ENCODE assay signal across 14 mouse cellular contexts in the genomic region with DNA sequence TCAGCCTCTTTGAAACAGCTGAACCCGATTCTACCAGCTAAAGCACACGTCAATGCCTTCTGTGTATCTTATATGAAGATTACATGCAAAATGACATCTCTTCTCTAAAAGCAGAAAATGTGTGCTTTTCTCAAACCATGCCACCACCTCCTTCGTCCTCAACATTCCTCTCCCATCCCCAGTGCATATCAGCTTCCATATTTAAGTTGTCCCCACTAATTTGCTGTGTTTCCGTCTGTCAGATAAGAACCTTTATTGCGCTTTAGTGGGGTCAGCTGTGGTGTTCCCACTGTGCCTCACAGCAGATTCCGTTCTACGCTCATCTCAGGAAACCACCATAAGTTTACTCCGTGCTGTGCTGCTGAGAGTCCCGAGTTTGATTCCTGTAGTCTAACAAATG. TPM values are rescaled to one million over a fixed set of nuclear protein-coding genes. Genes with fewer than 3 reads are reported as not detected.
DNase-seq lines count a peak whose midpoint lies in the region; ATAC-seq and TF ChIP-seq lines count a peak whose summit lies in the region.
"Had no signal": no experiment of that assay in that cellular context is flagged by ENCODE, and none has a peak within 500 bp of the region (broad histone marks: within the 10 kb centered on the region; RNA-seq: fewer than 3 reads in every experiment).

No protein-coding gene starts in this region.

- H3K9me3 ChIP-seq in intestine, embryonic 14.5 days (ENCODE audit: control insufficient read depth, low read length), result no peaks in the 10 kb centered on the region
- no peaks in the 10 kb centered on the region for H3K9me3 ChIP-seq in intestine, postnatal 0 days (ENCODE audit: control insufficient read depth)
- no peaks in the 10 kb centered on the region for H3K9me3 ChIP-seq in forebrain, embryonic 15.5 days
- H3K9me3 ChIP-seq in midbrain, embryonic 14.5 days (ENCODE audit: control insufficient read depth, low read length), result no peaks in the 10 kb centered on the region
- H3K9me3 ChIP-seq in liver, embryonic 12.5 days (replicated peaks), result no peaks in the 10 kb centered on the region

- no peaks in the 10 kb centered on the region for H3K27me3 ChIP-seq in cerebellum, adult 2 months (ENCODE audit: control insufficient read depth, insufficient read depth, low read length)
- H3K27me3 ChIP-seq in intestine, embryonic 14.5 days (replicated peaks; ENCODE audit: control insufficient read depth, insufficient read depth, low read length), result peaks cover 19% of the 10 kb centered on the region
- H3K27me3 ChIP-seq in intestine, postnatal 0 days (replicated peaks; ENCODE audit: control insufficient read depth, insufficient read depth, low read length), result peaks cover 30% of the 10 kb centered on the region
- H3K27me3 ChIP-seq in forebrain, embryonic 15.5 days, result no peaks in the 10 kb centered on the region
- peaks cover 12% of the 10 kb centered on the region; the same call in 1 of the 2 replicates for H3K27me3 ChIP-seq in midbrain, embryonic 14.5 days (ENCODE audit: control insufficient read depth, insufficient read depth, low read length)
- H3K27me3 ChIP-seq in liver, embryonic 12.5 days (replicated peaks), result peaks cover 50% of the 10 kb centered on the region

- peak overlapping the region; percentile 67 for H3K4me3 ChIP-seq in cerebellum, adult 2 months (replicated peaks; ENCODE audit: insufficient read depth, low read depth, low read length)
- H3K4me3 ChIP-seq in intestine, embryonic 14.5 days (ENCODE audit: low read depth, low read length), result no peak overlapping the region
- H3K4me3 ChIP-seq in intestine, postnatal 0 days (ENCODE audit: low read depth, low read length), result no peak overlapping the region
- H3K4me3 ChIP-seq in forebrain, embryonic 15.5 days, result peak overlapping the region; percentile 58
- H3K4me3 ChIP-seq in midbrain, embryonic 14.5 days (replicated peaks; ENCODE audit: low read depth, low read length), result peak overlapping the region; percentile 73
- no peak overlapping the region for H3K4me3 ChIP-seq in liver, embryonic 12.5 days

- no peak for TF ChIP-seq CTCF in cerebellum, adult 2 months (IDR thresholded peaks at IDR 0.05; ENCODE audit: borderline replicate concordance, insufficient read depth, low read depth, low read length)
- no peak for TF ChIP-seq CTCF in intestine, postnatal 0 days (IDR thresholded peaks at IDR 0.05; ENCODE audit: low read depth)

- peak overlapping the region; percentile 38; the same call in 1 of the 2 replicates for H3K27ac ChIP-seq in cerebellum, adult 2 months (ENCODE audit: insufficient read depth, low read length)
- H3K27ac ChIP-seq in intestine, embryonic 14.5 days (ENCODE audit: low read depth), result no peak overlapping the region
- H3K27ac ChIP-seq in intestine, postnatal 0 days (ENCODE audit: low read depth, low read length), result no peak overlapping the region
- H3K27ac ChIP-seq in forebrain, embryonic 15.5 days (replicated peaks), result peak overlapping the region; percentile 60
- no peak overlapping the region for H3K27ac ChIP-seq in midbrain, embryonic 14.5 days (replicated peaks; ENCODE audit: low read depth, low read length)
- H3K27ac ChIP-seq in liver, embryonic 12.5 days, result no peak overlapping the region
- H3K27ac ChIP-seq: liver, embryonic 14.5 days; macrophage had no signal

- WGBS in cerebellum, adult 2 months, result 16% methylated on average over 9 of the region's 9 CpGs
- 41% methylated on average over 9 of the region's 9 CpGs for WGBS in intestine, embryonic 14.5 days
- WGBS in intestine, postnatal 0 days, result 34% methylated on average over 9 of the region's 9 CpGs
- WGBS in forebrain, embryonic 15.5 days, result 50% methylated on average over 9 of the region's 9 CpGs
- 23% methylated on average over 9 of the region's 9 CpGs for WGBS in midbrain, embryonic 14.5 days
- WGBS in liver, embryonic 12.5 days (ENCODE audit: insufficient replicate concordance), result 30% methylated on average over 9 of the region's 9 CpGs

- ATAC-seq in intestine, embryonic 14.5 days (replicated peaks; ENCODE audit: low FRiP score, low TSS enrichment, low read depth), result no peak
- ATAC-seq in intestine, postnatal 0 days, result no peak
- ATAC-seq in forebrain, embryonic 15.5 days (replicated peaks), result no peak
- ATAC-seq in midbrain, embryonic 14.5 days (ENCODE audit: low FRiP score, low TSS enrichment), result no peak
- ATAC-seq in liver, embryonic 12.5 days, result no peak

- H3K4me1 ChIP-seq in cerebellum, adult 2 months (ENCODE audit: control insufficient read depth, insufficient read depth, low read length), result peaks cover 15% of the 10 kb centered on the region; the same call in 1 of the 2 replicates
- H3K4me1 ChIP-seq in intestine, embryonic 14.5 days (replicated peaks; ENCODE audit: control insufficient read depth, insufficient read depth, low read length), result peaks cover 5% of the 10 kb centered on the region; the same call in 1 of the 2 replicates
- H3K4me1 ChIP-seq in intestine, postnatal 0 days (replicated peaks; ENCODE audit: control insufficient read depth, insufficient read depth, low read length), result no peaks in the 10 kb centered on the region; the same call in 1 of the 2 replicates
- H3K4me1 ChIP-seq in forebrain, embryonic 15.5 days, result peaks cover 38% of the 10 kb centered on the region
- 0 out of 2 replicates have a peak, but pooled peaks cover 6% of the 10 kb centered on the region for H3K4me1 ChIP-seq in midbrain, embryonic 14.5 days (ENCODE audit: control insufficient read depth, insufficient read depth, low read length)
- peaks cover 12% of the 10 kb centered on the region; the same call in 1 of the 2 replicates for H3K4me1 ChIP-seq in liver, embryonic 12.5 days

- peak in 1 of 2 experiments; percentile 25 for DNase-seq in cerebellum, adult 2 months
- no peak for DNase-seq in cerebellum, postnatal 10 days
- no peak for DNase-seq in intestine, embryonic 14.5 days (ENCODE audit: low spot score)
- peak; percentile 14 for DNase-seq in midbrain, embryonic 14.5 days
- DNase-seq in natural killer cell, adult 2 months (ENCODE audit: low spot score in 2 of 2), result no peak
- DNase-seq: cerebellum, adult 9-11 months; gastrocnemius, postnatal 10 days; kidney, adult 9 months; layer of hippocampus, postnatal 36 days had no signal

- H3K36me3 ChIP-seq in intestine, embryonic 14.5 days (ENCODE audit: control insufficient read depth, insufficient read depth, low read length), result no peaks in the 10 kb centered on the region
- no peaks in the 10 kb centered on the region for H3K36me3 ChIP-seq in intestine, postnatal 0 days (ENCODE audit: control insufficient read depth, insufficient read depth)
- no peaks in the 10 kb centered on the region for H3K36me3 ChIP-seq in forebrain, embryonic 15.5 days
- H3K36me3 ChIP-seq in midbrain, embryonic 14.5 days (ENCODE audit: control insufficient read depth, insufficient read depth, low read length), result no peaks in the 10 kb centered on the region
- H3K36me3 ChIP-seq in liver, embryonic 12.5 days, result no peaks in the 10 kb centered on the region

- H3K9ac ChIP-seq in intestine, embryonic 14.5 days (ENCODE audit: low read length), result no peak overlapping the region
- no peak overlapping the region for H3K9ac ChIP-seq in intestine, postnatal 0 days (ENCODE audit: low read depth, low read length)
- peak overlapping the region; percentile 82 for H3K9ac ChIP-seq in forebrain, embryonic 15.5 days (replicated peaks)
- H3K9ac ChIP-seq in midbrain, embryonic 14.5 days (replicated peaks; ENCODE audit: low read length), result no peak overlapping the region
- H3K9ac ChIP-seq in liver, embryonic 12.5 days, result no peak overlapping the region
- H3K9ac ChIP-seq: liver, embryonic 14.5 days had no signal

- H3K4me2 ChIP-seq in intestine, embryonic 14.5 days (ENCODE audit: low read length), result peak overlapping the region; percentile 96; the same call in 1 of the 2 replicates
- no peak overlapping the region for H3K4me2 ChIP-seq in intestine, postnatal 0 days (replicated peaks; ENCODE audit: low read depth)
- H3K4me2 ChIP-seq in forebrain, embryonic 15.5 days (replicated peaks), result peak overlapping the region; percentile 60
- peak overlapping the region; percentile 86 for H3K4me2 ChIP-seq in midbrain, embryonic 14.5 days (ENCODE audit: low read length)
- H3K4me2 ChIP-seq in liver, embryonic 12.5 days, result no peak overlapping the region

- TF ChIP-seq POLR2A in cerebellum, adult 2 months (IDR thresholded peaks at IDR 0.05; ENCODE audit: borderline replicate concordance, insufficient read depth, low read length), result no peak

RNA-seq across cellular contexts. Expression of gene Tmem108, which starts 1.8 kb away (rescaled TPM):
- 32.3 and 37.8 TPM in 2 replicates for polyA plus RNA-seq in cerebellum, adult 2 months (2012; rRNA removed)
- 21.2 and 22.1 TPM in 2 replicates for polyA plus RNA-seq in intestine, embryonic 14.5 days (2014; fragmentation: Nextera tagmentation; extraction: Ambion mirVana)
- polyA plus RNA-seq in intestine, postnatal 0 days (2015; fragmentation: Nextera tagmentation; extraction: Ambion mirVana), result 3.3 and 3.7 TPM in 2 replicates
- 72.3 and 78.0 TPM in 2 replicates for polyA plus RNA-seq in forebrain, embryonic 15.5 days (2015; fragmentation: Nextera tagmentation; extraction: Ambion mirVana)
- polyA plus RNA-seq in midbrain, embryonic 14.5 days (2014; fragmentation: Nextera tagmentation; extraction: Ambion mirVana), result 29.6 and 33.2 TPM in 2 replicates
- 4.6 and 4.7 TPM in 2 replicates for polyA plus RNA-seq in liver, embryonic 12.5 days (2016; fragmentation: Nextera tagmentation; extraction: Ambion mirVana)
- polyA plus RNA-seq: macrophage had no signal

Comparison
In these comparisons a context has a peak if more than half of its experiments do, and no peak if none do; other contexts are left out.
1. H3K4me2 ChIP-seq: peak in intestine, embryonic 14.5 days (single experiment), forebrain, embryonic 15.5 days (single experiment) and midbrain, embryonic 14.5 days (single experiment); none in intestine, postnatal 0 days (single experiment) and liver, embryonic 12.5 days (single experiment).
2. H3K27ac ChIP-seq: peak in cerebellum, adult 2 months (single experiment) and forebrain, embryonic 15.5 days (single experiment); none in intestine, embryonic 14.5 days (single experiment), intestine, postnatal 0 days (single experiment), midbrain, embryonic 14.5 days (single experiment) and liver, embryonic 12.5 days (single experiment).
3. H3K4me3 ChIP-seq: peak in cerebellum, adult 2 months (single experiment), forebrain, embryonic 15.5 days (single experiment) and midbrain, embryonic 14.5 days (single experiment); none in intestine, embryonic 14.5 days (single experiment), intestine, postnatal 0 days (single experiment) and liver, embryonic 12.5 days (single experiment).